Mouse (Mus musculus) brain, embryonic 14.5 days (tissue): ENCODE results near the gene Ephb2. TPM values are rescaled to one million over a fixed set of nuclear protein-coding genes. Genes with fewer than 3 reads are reported as not detected.
A peak's percentile ranks its signal among the peaks of the same experiment; 100 is the strongest.

Source experiments
- DNase-seq: peaks from one replicate; pipeline ENCODE4 v3.0.0-alpha.2; 2011; ENCODE audit warnings: low read depth
- CTCF ChIP-seq: fragments of 200-500 bp; IDR thresholded peaks from 2 replicates; pipeline ENCODE4 v1.5.1; 2012; ENCODE audit warnings: inconsistent platforms, mild to moderate bottlenecking, moderate library complexity, borderline replicate concordance; ENCODE audit not compliant: insufficient read depth, insufficient read length; ENCODE audit errors: extremely low read depth
- POLR2A ChIP-seq: fragments of 200-500 bp; IDR thresholded peaks from 2 replicates; pipeline ENCODE4 v1.6.1; 2012; ENCODE audit warnings: mild to moderate bottlenecking, inconsistent platforms, borderline replicate concordance; ENCODE audit not compliant: poor library complexity, insufficient read depth, insufficient read length, severe bottlenecking; ENCODE audit errors: extremely low read depth
- polyA plus RNA-seq: library from polyadenylated mRNA; depleted of rRNA; stranded (reverse); fragments of >200 nt; gene quantifications from 2 replicates; pipeline ENCODE4 v1.2.3, GENCODE M21; 2012

Gene Ephb2
- polyA plus RNA-seq, 1 experiment = 141 TPM

DNA sequence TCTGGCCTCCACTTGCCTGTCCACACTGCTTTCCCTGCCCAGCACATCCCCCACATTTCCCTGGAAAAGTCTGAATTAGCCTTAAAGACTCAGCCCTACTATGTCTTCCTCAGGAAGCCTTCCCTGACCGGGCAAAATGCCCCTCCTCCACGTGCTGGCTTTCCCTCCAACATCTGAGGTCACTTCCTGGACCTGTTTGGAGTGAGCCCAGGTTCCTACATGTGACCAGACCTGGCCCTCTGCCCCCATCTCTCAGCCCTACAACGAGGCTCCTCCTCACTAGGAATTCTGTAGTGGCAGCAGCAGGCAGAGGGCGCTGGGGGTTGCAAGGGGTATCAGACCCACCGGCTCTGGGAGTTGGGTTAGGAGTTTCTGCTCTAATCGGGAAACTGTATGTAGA, 46.0 kb downstream of the Ephb2 start:
- no peak for TF ChIP-seq CTCF
- TF ChIP-seq POLR2A = no peak
- DNase-seq = no peak

DNA sequence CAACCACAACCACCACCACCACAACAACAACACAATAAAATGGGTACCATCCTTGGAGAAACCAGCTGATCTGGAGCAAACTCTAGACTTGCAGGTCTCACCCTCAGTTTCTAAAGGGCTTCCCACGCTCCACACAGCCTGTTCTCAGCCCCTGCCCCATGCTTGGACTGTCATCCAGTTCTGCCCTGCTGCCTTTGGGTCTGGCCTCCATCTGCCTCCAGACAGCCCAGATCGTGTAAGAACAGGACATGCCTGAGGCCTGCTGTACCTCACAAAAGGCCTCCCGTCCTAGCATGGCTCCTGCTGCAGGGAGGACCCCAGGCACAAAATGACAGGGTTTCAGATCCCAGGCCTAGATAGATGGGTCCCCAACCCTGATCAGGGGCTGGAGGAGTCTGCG, 48.4 kb downstream of the Ephb2 start:
- TF ChIP-seq CTCF (no peak), POLR2A (no peak)

DNA sequence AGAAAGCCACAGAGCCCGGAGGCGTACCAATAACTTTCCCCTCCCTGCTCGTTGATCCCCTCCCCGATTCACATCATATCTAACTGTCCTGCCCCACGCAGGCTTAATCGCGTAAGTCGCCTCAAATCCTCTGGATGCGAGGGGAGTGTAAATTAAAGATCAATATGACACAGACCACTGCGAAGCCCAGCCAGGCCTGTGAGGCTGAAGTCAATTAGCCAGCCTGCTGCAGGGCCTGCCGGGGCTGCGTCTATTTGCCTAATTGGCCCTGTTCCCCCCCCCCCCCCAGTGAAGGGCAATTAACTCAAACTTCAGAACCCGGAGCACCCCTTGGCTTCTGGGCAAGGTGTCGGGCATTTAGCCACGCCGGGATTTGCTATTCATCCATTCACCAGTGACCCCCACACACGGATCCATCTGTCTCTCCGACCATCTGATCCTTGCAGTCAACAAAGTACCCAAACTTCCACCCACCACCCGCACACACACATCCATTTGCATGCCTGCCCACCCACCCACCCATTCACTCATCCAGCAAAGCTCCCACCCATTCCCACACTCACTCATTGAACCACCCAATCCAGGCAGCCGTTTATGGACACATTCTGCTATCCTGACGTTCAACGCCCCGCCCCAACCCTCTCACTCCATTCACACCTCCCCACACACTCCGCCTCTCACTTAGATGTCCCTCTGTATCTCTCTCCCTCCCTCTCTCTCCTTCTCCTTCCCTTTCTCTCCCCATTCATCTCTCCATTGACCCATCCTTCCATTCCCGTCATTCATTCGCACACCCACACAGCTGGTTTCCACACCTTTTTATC, 49.1 kb downstream of the Ephb2 start:
- peak; percentile 82 for DNase-seq
- TF ChIP-seq POLR2A = no peak
- no peak for TF ChIP-seq CTCF

More for the DNA sequence above, 48.4 kb downstream of the Ephb2 start:
- DNase-seq = no peak

DNA sequence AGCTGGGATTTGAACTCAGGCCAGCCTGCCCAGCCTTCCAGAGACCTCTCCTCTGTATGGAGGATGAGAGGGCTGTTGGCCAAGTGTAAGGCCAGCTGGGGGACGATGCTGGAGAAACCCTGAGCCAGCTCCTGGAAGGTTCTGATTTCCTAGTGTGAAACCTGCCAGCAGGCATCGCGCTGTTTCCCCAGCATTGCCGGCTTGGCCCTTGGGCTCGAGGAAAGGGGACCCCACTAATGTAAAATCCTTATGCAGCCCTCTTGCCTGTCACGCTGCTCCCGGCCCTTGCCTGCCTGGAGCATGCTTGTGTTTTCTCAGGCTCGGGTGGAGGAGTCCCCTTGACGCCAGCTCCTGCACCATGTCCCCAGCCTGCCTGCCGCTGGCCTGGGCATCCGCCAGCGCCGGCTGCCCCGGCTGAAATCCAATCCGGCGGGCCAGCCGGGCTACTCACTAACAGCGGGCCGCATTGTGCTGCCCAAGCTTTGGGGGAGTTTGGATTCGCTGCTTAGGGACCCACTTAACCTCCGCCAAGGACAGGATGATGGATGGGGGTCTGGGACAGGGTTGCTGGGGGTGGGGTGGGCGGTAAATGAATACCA, 52.1 kb downstream of the Ephb2 start:
- DNase-seq = peak; percentile 73
- TF ChIP-seq POLR2A = no peak
- TF ChIP-seq CTCF = no peak

DNA sequence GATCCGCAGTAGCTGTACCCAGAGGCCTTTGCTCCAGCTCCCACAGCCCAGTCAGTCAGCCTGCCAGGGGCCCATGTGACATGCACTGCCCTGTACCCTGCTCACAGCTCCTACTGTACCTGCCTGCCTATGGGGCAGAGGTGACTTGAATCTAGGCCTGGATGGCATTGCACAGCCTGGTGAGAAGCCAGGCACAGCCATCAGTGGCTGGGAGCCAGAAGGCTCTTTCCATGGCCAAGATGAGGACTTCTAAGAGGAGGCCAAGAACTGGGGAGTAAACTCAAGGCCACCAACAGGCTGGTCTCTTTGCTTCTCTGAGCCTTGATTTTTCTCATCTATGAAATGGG, 53.2 kb downstream of the Ephb2 start:
- DNase-seq = no peak
- TF ChIP-seq CTCF = no peak
- TF ChIP-seq POLR2A = no peak

DNA sequence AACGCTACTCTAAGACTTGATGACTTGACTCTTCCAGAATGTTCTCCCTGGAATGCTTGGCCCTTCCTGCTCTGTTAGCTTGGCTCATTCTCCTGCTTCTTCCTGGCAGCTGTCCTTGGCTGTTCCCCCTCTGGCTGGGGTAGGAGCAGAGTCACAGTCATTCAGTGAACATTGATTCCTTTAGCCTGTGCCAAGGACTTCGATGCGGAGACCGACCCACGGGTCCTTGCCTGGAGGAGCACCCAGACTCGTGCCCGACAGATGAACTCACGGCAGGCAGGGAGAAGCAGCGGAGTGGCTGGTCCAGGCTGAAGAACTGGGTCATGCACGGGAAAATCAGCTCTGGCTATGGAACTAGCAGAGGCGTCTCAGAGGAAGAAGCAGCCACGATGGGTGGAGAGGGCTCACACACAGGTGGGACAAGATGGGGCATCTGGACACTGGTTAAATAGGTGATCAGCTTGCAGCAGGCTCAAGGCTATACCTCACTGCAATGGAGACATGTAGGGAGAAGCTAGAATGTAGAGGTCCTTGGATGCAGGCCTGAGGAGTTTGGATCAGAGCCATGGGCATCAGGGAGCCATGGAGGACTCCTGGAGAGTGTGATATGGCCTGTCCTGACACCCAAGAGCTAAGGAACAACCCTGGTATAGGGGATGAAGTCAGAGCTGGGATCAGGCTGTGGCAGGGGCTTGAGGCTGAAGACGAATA, 53.8 kb downstream of the Ephb2 start:
- TF ChIP-seq POLR2A = no peak
- TF ChIP-seq CTCF = no peak
- peak; percentile 43 for DNase-seq

DNA sequence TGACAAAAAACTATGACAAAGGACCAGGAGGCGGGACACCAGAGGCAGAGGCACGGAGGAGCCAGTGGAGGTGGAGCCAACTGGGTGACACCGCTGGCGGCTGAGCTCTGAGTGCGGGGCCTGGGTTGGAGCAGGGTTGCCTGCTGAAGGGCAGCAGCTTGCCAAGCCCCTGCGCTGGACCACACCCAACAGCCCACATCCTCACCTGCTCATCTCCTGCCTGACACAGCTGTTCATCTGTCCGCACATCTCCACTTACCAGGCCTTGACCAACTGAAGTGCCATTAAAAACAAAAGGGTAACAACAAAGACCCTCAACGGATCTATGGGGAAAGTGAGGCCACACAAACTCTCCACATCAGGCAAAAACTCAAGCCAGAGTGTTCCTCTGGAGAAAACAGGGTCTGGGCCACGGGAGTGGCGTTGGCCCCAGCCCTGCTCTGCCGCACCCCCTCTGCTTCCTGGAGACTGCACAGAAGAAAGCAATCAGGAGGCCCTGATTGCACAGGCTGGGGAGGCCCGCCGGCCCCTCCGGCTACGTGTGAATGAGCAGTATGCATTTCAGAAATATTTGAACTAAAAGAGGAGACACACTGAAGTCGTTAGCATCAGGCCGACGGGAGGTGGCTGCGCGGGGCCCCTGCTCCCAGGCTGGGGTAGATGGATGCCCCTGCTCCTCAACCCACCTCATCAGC, 55.4 kb downstream of the Ephb2 start:
- DNase-seq = no peak
- TF ChIP-seq CTCF (no peak), POLR2A (no peak)

DNA sequence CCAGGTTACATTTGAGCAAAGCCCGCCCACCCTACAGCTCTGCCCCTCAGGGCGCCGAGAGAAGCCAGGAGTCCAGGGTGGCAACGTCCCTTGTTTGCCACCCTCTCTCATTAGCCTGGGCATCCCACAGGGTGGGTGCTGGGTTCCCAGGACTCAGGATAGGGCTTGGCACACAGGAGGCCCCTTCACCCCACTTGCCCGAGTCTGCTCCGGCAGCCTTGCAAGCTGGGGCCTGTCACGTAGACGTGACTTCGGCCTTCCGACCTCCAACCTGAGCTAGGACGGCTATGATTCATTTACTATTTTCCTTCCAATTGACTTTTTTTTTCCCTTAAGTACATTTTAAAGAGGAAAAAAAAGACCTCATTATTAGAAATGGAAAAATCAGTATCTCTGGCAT, 56.6 kb downstream of the Ephb2 start:
- TF ChIP-seq POLR2A = no peak
- TF ChIP-seq CTCF = no peak
- no peak for DNase-seq

DNA sequence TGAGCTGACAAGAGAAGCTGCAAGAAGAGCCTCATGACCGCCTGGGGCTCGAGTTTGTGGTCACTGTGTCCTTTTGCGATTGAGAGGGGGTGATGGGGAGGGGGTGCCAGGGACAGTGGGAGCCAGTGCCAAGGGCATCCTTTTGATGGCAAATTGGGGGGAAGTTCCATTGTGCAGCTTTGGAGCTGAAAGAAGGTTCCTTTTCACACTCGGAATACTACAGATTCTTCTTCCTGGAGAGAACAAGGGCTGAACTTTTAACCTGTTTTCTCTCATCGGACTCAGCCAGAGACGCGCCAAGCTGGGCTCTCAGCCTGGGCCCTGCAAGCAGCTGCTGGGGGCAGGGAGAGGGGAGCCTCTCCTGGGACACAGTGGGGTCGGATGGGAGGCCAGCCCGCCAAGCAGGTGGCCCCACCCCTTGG, 59.3 kb downstream of the Ephb2 start:
- DNase-seq = peak; percentile 61
- no peak for TF ChIP-seq CTCF
- no peak for TF ChIP-seq POLR2A

DNA sequence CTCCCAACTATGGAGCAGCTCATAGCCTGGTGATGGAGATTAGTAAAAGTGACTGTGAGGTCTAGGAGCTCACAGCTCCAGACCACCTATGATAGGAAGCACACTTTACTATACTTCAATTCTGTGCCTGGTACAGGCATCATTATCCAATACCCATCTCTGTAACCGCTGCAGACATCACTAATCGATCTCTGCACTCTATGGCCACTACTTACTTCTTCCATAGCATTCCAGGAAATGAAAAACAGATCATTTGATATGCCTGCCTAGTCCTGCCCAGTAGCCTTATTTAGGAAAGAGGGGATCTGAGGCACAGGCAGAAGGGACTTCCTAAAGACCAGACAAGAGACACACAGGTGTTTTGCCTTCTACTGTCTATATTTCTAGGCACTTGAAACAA, 59.9 kb downstream of the Ephb2 start:
- TF ChIP-seq POLR2A = no peak

DNA sequence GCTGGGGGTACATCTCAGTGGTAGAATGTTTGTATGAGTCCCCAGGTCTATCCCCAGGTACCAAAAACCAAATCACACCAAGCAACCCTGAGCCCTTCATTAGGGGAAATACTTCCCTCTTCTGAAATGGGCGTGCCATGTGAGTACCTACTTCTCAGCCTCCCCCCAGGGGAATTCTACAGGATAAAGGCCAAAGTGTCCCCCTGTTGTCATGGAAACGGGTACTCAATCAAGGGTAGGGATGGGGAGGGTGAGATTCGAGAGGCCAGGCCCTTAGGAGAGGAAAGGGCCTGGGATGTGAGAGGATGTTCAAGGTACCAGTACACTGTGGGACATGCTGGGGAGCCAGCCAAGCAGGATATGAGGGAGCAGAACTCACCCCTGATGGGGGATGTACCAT, 61.6 kb downstream of the Ephb2 start:
- no peak for TF ChIP-seq CTCF
- no peak for TF ChIP-seq POLR2A
- no peak for DNase-seq

More for the DNA sequence above, 59.9 kb downstream of the Ephb2 start:
- no peak for DNase-seq

DNA sequence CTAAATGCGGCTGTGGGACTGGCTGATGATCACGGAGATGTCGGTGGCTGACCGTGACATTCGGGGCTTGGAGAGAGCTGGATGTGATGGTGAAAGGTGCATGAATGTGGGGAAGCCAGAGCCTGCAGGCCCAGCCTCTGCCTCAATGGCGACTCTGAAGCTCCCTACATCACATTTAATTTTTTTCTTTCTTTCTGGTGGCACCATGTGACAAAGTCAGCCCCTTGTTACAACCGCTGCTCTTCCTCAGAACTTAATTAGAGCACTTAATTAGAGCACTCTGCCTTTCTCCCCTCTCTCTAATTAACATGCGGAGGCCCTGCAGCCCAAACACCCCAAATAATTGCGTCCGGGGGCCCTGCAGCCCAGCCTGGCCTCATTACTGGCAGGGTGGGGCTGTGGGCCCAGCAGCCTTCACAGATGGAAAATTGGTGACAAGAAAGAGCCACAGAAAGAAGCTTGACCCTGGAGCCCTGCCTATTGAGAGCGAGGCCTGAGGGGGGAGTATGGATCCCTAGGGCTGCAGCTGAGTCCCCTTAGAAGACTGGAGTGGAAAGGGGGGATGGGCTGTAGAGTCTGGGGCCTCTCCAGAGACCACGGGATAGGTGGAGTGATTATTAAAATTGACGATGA, 62.7 kb downstream of the Ephb2 start:
- peak; percentile 96 for DNase-seq
- TF ChIP-seq CTCF = no peak
- TF ChIP-seq POLR2A = no peak

DNA sequence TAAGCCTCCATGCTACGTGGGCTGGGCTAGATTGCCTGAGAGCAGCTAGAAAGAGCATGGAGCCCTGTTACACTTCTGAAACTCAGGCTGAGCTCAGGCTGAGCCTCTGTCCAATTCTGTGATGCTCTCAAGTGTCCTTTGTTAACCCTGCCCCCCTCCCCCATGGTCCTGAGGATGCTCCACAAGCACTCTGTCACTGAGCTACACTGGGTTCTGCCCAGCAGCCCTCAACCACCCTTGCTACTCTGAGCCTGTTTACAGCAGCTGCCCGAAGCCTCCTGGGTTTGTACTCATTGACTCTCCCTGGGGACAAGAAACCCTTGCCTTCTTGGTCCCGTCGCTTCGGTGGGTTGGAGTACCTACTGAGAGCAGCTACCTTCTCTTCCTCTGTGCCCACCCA, 63.5 kb downstream of the Ephb2 start:
- no peak for TF ChIP-seq POLR2A
- TF ChIP-seq CTCF = no peak
- DNase-seq = no peak

DNA sequence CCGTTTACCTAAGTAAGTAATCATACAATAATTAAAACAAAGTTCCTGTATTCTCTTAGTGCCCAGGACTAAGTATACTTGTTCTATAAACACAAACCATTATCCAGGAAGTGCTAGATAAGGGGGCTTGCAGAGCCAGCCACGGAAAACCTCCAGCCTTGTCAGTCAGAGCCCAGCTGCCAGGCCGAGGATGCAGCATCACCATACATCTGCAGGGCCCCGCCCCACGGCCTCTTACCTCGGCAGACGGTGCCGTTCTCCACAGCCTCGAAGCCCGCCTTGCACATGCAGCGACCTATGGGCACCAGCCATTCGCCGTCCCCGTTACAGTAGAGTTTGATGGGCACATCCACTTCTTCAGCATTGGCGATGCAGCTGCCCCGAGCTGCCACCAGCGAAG, 65.1 kb downstream of the Ephb2 start:
- DNase-seq = no peak
- TF ChIP-seq CTCF = no peak
- no peak for TF ChIP-seq POLR2A
